Mouse (Mus musculus) layer of hippocampus, postnatal 36 days (tissue): ENCODE results near the gene Pard3. TPM values are rescaled to one million over a fixed set of nuclear protein-coding genes. Genes with fewer than 3 reads are reported as not detected.

ENCODE experiments used
- DNase-seq, 2 experiments: peaks; one replicate each; pipeline ENCODE4 v3.0.0; 2022
- total RNA-seq, 2 experiments: library from RNA; stranded (reverse); gene quantifications; 2 replicates each; pipeline ENCODE4 v1.2.3; 2021

Pard3 gene
- total RNA-seq, 2 experiments from 2014 or later = 19.7 to 32.0 TPM

GRCm38 (mm10) chr8:127184025-127184424, 120.3 kb downstream of the Pard3 start:
- no peak for DNase-seq

- no peak for DNase-seq
These were observed 122.2 kb downstream of the Pard3 start for GRCm38 (mm10) chr8:127185897-127186296.

GRCm38 (mm10) chr8:127188671-127189070, 125.0 kb downstream of the Pard3 start:
- no peak for DNase-seq

- DNase-seq = peak; percentile 51 to 60
These were observed 126.7 kb downstream of the Pard3 start for GRCm38 (mm10) chr8:127190350-127190749.

GRCm38 (mm10) chr8:127191387-127191786, 127.7 kb downstream of the Pard3 start:
- DNase-seq = peak; percentile 57 to 58

- no peak for DNase-seq
These were observed 128.1 kb downstream of the Pard3 start for GRCm38 (mm10) chr8:127191824-127192223.

- DNase-seq = no peak
These were observed 128.6 kb downstream of the Pard3 start for GRCm38 (mm10) chr8:127192331-127192730.

GRCm38 (mm10) chr8:127193375-127193774, 129.7 kb downstream of the Pard3 start:
- DNase-seq = no peak

GRCm38 (mm10) chr8:127194786-127195407, 131.2 kb downstream of the Pard3 start:
- peak in 1 of 2 experiments; percentile 14 for DNase-seq

GRCm38 (mm10) chr8:127196505-127197265, 133.0 kb downstream of the Pard3 start:
- DNase-seq = no peak

- DNase-seq = no peak
These were observed 143.8 kb downstream of the Pard3 start for GRCm38 (mm10) chr8:127207455-127207854.

GRCm38 (mm10) chr8:127210621-127211020, 146.9 kb downstream of the Pard3 start:
- DNase-seq = no peak

- no peak for DNase-seq
These were observed 150.6 kb downstream of the Pard3 start for GRCm38 (mm10) chr8:127214338-127214737.

GRCm38 (mm10) chr8:127214748-127215433, 151.2 kb downstream of the Pard3 start:
- DNase-seq = peak in 1 of 2 experiments; percentile 18

GRCm38 (mm10) chr8:127220206-127220605, 156.5 kb downstream of the Pard3 start:
- DNase-seq = no peak

- DNase-seq = no peak
These were observed 156.9 kb downstream of the Pard3 start for GRCm38 (mm10) chr8:127220615-127221014.

- no peak for DNase-seq
These were observed 158.7 kb downstream of the Pard3 start for GRCm38 (mm10) chr8:127222361-127222760.

- no peak for DNase-seq
These were observed 163.3 kb downstream of the Pard3 start for GRCm38 (mm10) chr8:127226996-127227395.

GRCm38 (mm10) chr8:127227407-127227806, 163.7 kb downstream of the Pard3 start:
- no peak for DNase-seq

GRCm38 (mm10) chr8:127229325-127230232, 165.9 kb downstream of the Pard3 start:
- DNase-seq = no peak

GRCm38 (mm10) chr8:127230233-127230595, 166.5 kb downstream of the Pard3 start:
- DNase-seq = no peak

- DNase-seq = no peak
These were observed 179.7 kb downstream of the Pard3 start for GRCm38 (mm10) chr8:127243351-127243750.
